In genomic region chr19:16844091-16844490, GRCm38 (mm10) we compare ENCODE assay signal across 32 mouse cellular contexts. TPM values are rescaled to one million over a fixed set of nuclear protein-coding genes. Genes with fewer than 3 reads are reported as not detected.
"Had no signal": no experiment of that assay in that cellular context is flagged by ENCODE, and none has a peak within 500 bp of the region (broad histone marks: within the 10 kb centered on the region; RNA-seq: fewer than 3 reads in every experiment).

No protein-coding gene starts in this region.

RNA-seq across cellular contexts. Expression of gene Foxb2, which starts 29.5 kb away (rescaled TPM):
- total RNA-seq: heart, postnatal 10 days; heart, postnatal 14 days; heart, postnatal 25 days; heart, postnatal 36 days; heart, postnatal 4 days; hematopoietic stem cell, adult 5-6 weeks; layer of hippocampus, adult 18-20 months; layer of hippocampus, adult 8-10 months; layer of hippocampus, postnatal 10 days; layer of hippocampus, postnatal 14 days; layer of hippocampus, postnatal 25 days; layer of hippocampus, postnatal 36 days; left cerebral cortex, adult 18-20 months; left cerebral cortex, adult 2 months; left cerebral cortex, adult 8-10 months; left cerebral cortex, postnatal 10 days had no signal
- polyA plus RNA-seq: heart, embryonic 13.5 days; heart, embryonic 14.5 days; heart, embryonic 15.5 days; heart, embryonic 16.5 days; heart, postnatal 0 days; inflammation-experienced regulatory T-cells, adult 6 months; intestine, embryonic 14.5 days; intestine, embryonic 15.5 days; intestine, embryonic 16.5 days; intestine, postnatal 0 days; kidney, adult 2 months; kidney, embryonic 14.5 days; kidney, embryonic 15.5 days; kidney, embryonic 16.5 days; kidney, postnatal 0 days; large intestine, adult 2 months had no signal
